Mouse (Mus musculus) C2C12 (cell line): ENCODE data around the gene Prpf4b.

Experiments used
- CTCF ChIP-seq: IDR thresholded peaks from one replicate; pipeline ENCODE4 v1.5.1; 2011; ENCODE audit not compliant: control insufficient read depth, insufficient read depth, insufficient read length
- MAX ChIP-seq: IDR thresholded peaks from one replicate; pipeline ENCODE4 v1.6.1; 2011; ENCODE audit warnings: mild to moderate bottlenecking, control low read depth
- MYOG ChIP-seq: IDR thresholded peaks from one replicate; pipeline ENCODE4 v1.6.1; 2011; ENCODE audit not compliant: control insufficient read depth, insufficient read length; ENCODE audit errors: extremely low read depth
- USF1 ChIP-seq: IDR thresholded peaks from one replicate; pipeline ENCODE4 v1.6.1; 2011; ENCODE audit warnings: low read depth, mild to moderate bottlenecking, control low read depth, moderate library complexity

DNA sequence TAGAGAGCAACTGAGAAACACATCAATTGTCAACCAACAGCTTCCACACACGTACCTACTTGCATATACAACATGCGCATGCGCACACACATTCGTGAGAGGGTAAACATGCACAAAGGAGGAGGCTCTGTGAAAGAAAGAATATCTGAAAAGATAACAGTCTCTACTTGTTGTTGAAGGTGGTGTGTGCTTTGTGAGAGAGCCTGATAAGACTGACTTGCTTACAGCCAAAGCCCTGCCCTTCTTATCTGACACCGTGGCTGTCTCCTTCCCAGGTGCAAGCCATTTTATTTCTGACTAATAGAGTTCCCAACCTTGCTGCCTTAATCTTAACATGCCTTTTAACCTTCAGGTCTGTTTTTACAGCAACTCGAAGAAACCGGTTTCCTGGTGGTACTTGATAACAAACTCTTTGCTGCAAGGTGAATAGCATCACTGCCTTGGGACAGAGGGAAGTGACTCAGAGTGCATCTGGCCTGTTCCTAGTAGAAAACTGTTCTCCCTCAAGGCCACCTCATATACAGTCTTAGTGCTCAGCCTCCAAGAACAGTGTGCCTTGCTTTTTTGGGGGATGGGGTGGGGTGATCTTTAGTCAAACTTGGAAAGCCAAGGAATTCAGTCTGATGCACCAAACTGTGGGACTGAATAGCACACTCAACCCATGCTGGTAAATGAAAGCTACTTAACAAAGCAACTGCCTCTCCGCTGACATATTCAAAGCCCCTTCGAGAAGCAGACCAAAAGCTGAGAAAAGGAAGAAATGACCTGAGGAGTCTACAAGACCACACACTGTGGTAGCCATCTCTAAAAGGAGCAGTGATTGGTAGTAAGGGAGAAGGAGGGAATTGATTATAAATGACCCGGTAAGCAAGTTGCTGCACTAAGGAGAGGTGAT is 46.9 kb upstream of the Prpf4b start:
- TF ChIP-seq CTCF = no peak
- no peak for TF ChIP-seq USF1
- no peak for TF ChIP-seq MYOG
- TF ChIP-seq MAX = no peak
